In genomic region chr10:88983444-88983843, GRCm38 (mm10) we compare ENCODE assay signal across 9 mouse cellular contexts.
A peak's percentile ranks its signal among the peaks of the same experiment; 100 is the strongest.
DNase-seq lines count a peak whose midpoint lies in the region; ATAC-seq and TF ChIP-seq lines count a peak whose summit lies in the region.
"Had no signal": no experiment of that assay in that cellular context is flagged by ENCODE, and none has a peak within 500 bp of the region (broad histone marks: within the 10 kb centered on the region; RNA-seq: fewer than 3 reads in every experiment).

No protein-coding gene starts in this region.

- ATAC-seq in hindbrain, postnatal 0 days = no peak
- no peak for ATAC-seq in hindbrain, embryonic 13.5 days (ENCODE audit: low FRiP score)
- ATAC-seq in Patski = peak; percentile 62
- peak; percentile 72; the same call in 1 of the 2 replicates for ATAC-seq in frontal cortex, adult (ENCODE audit: low TSS enrichment)

- no peaks in the 10 kb centered on the region for H3K9me3 ChIP-seq in hindbrain, postnatal 0 days (ENCODE audit: low read length)
- H3K9me3 ChIP-seq in hindbrain, embryonic 13.5 days = no peaks in the 10 kb centered on the region

- no peak overlapping the region for H3K27ac ChIP-seq in hindbrain, postnatal 0 days
- no peak overlapping the region for H3K27ac ChIP-seq in hindbrain, embryonic 13.5 days

- H3K9ac ChIP-seq in hindbrain, postnatal 0 days (replicated peaks; ENCODE audit: low read length) = no peak overlapping the region
- no peak overlapping the region for H3K9ac ChIP-seq in hindbrain, embryonic 13.5 days

- no peaks in the 10 kb centered on the region for H3K4me1 ChIP-seq in hindbrain, postnatal 0 days (ENCODE audit: insufficient read depth, low read length)
- H3K4me1 ChIP-seq in hindbrain, embryonic 13.5 days (replicated peaks) = no peaks in the 10 kb centered on the region

- TF ChIP-seq CTCF in hindbrain, postnatal 0 days (IDR thresholded peaks at IDR 0.05; ENCODE audit: low read depth) = peak; percentile 44
- TF ChIP-seq CTCF in Patski (IDR thresholded peaks at IDR 0.05) = peak; percentile 67

- CTCF ChIA-PET in Patski (lab: Charles Lee) = interaction anchor here (1.0 to 1.1 kb wide), 2 partner anchors 30 to 225 kb away, joined by 3 to 4 read pairs; no protein-coding TSS in a partner anchor

- in situ Hi-C loops in Patski (cut with MboI; ENCODE audit: low pct_unique_long_range_greater_than_20kb) = loop anchor here (25.0 kb wide), 1 partner anchor 621 kb away; no protein-coding TSS in a partner anchor

- POLR2A ChIA-PET in Patski (lab: Charles Lee) = no interaction called here

- no peaks in the 10 kb centered on the region for H3K36me3 ChIP-seq in hindbrain, postnatal 0 days (ENCODE audit: insufficient read depth, low read length)
- H3K36me3 ChIP-seq in hindbrain, embryonic 13.5 days = no peaks in the 10 kb centered on the region

- H3K27me3 ChIP-seq in hindbrain, postnatal 0 days (ENCODE audit: insufficient read depth, low read length) = no peaks in the 10 kb centered on the region
- no peaks in the 10 kb centered on the region for H3K27me3 ChIP-seq in hindbrain, embryonic 13.5 days
- peaks cover 10% of the 10 kb centered on the region for H3K27me3 ChIP-seq in Patski

- WGBS in hindbrain, postnatal 0 days = 33% methylated on average over 8 of the region's 8 CpGs
- WGBS in hindbrain, embryonic 13.5 days = 33% methylated on average over 8 of the region's 8 CpGs

- peak; percentile 16 for DNase-seq in hindbrain, postnatal 0 days (ENCODE audit: low spot score)
- DNase-seq in 416B (ENCODE audit: low read depth) = peak; percentile 15
- DNase-seq in Patski (ENCODE audit: low read depth, low spot score) = no peak
- DNase-seq in lung, postnatal 10 days = peak; percentile 29
- DNase-seq in spleen, adult 18-20 months = no peak
- DNase-seq in MN1 (ENCODE audit: low spot score) = no peak

- H3K4me3 ChIP-seq in hindbrain, postnatal 0 days (ENCODE audit: low read length) = no peak overlapping the region
- H3K4me3 ChIP-seq in hindbrain, embryonic 13.5 days = no peak overlapping the region
- H3K4me3 ChIP-seq: myocyte had no signal

- no peak overlapping the region for H3K4me2 ChIP-seq in hindbrain, postnatal 0 days (ENCODE audit: low read depth, low read length)
- no peak overlapping the region for H3K4me2 ChIP-seq in hindbrain, embryonic 13.5 days

Comparison
In these comparisons a context has a peak if more than half of its experiments do, and no peak if none do; other contexts are left out.
1. ATAC-seq: peak in Patski (single experiment) and frontal cortex, adult (single experiment); none in hindbrain, postnatal 0 days (single experiment) and hindbrain, embryonic 13.5 days (single experiment).
2. DNase-seq: peak in hindbrain, postnatal 0 days (single experiment), 416B (single experiment) and lung, postnatal 10 days (single experiment); none in Patski (single experiment), spleen, adult 18-20 months (0 of 2) and MN1 (single experiment).